Mouse (Mus musculus): ENCODE measurements around the gene Treh.

Gene Treh

DNA sequence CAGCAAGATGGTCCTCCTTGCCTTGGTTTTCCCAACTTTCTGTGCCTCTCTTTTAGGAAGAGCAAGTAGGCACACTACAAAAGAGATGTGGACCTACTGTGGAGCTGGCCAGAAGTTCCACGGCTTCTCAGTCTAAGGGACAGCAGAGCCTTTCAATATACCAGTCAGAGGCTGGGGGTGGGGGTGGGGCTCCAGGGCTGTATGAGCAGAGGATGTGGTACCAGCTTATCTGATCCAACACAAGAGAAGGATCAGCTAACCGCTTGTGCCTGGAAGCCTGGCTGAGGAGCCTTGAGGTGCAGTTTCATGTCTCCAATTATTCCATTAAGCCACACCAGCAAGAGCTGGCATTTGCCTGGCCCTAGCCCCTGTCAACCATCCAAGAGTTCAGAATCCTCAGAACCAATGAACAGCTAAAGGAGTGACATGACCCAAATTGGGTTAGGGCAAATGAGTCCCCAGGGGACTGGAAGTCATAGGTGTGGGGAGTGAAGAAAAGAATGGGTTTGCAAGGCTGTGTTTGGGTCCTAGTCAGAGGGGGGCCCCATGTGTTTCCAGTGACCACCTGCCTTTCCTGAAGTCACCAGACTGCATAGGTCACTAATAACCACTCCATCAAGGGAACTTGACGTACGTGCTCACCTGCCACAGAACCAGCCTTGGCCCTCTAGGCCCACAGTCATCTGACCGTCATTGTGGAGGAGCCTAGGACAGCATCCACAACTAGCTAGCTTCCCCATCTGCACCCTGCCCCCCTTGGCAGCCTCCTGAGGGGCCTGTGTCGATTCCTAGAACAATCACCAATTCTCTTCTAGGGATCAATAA lies 44.2 kb downstream of the Treh start:
- DNase-seq (ENCODE audit: low read depth): no peak

DNA sequence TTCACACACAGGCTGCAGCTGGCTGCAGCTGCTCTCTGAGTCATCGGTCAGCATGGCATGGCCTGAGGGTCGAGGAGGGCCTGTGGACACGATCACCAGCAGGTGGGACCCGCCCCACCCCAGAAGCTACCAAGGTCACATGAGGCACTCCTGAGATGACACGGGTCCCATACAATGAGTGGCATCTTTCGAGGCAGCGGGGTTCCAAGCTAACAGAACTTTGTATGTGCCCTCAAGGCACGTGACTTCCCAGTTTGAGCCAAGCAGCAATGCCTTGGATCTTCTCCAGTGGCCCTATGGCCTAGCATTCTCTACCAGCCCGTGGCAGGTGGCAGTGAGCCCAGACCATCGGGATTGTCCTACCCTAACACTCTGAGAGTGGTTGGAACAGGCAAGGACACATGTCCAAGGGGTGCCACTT lies 44.8 kb downstream of the Treh start:
- DNase-seq (ENCODE audit: low read depth): no peak

DNA sequence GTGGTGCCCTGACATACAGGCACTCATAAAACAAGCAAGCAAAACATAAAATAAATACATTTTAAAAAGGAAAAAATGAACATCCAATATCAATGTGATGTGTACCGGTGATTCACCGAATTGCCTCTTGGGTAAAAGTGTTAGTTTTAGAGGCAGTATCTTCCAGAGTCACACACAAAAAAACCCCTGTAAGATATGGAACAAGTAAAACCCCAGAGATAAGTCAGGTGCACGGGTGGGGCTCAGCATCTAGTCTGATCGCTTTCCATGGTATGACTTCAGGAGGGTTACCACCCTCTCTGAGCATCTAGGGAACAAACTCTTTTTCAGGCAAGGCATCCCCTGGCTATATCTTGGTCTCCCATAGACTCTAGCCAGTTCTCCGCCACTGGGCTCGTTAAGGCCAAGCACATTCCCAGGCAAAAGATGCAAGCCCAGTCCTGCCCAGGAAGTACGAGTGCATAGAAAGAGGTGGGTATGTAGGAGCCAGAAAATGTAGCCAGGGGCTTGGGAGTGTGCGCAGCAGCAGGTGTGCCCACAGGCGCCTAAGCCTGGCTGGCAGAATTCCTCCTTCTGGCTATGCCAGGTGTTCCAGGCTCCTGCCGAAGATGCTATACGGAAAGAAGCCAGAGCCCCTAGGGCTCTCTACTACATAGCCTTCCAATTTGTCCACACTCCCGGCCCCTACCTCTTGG lies 46.1 kb downstream of the Treh start:
- no peak for DNase-seq (ENCODE audit: low read depth)

DNA sequence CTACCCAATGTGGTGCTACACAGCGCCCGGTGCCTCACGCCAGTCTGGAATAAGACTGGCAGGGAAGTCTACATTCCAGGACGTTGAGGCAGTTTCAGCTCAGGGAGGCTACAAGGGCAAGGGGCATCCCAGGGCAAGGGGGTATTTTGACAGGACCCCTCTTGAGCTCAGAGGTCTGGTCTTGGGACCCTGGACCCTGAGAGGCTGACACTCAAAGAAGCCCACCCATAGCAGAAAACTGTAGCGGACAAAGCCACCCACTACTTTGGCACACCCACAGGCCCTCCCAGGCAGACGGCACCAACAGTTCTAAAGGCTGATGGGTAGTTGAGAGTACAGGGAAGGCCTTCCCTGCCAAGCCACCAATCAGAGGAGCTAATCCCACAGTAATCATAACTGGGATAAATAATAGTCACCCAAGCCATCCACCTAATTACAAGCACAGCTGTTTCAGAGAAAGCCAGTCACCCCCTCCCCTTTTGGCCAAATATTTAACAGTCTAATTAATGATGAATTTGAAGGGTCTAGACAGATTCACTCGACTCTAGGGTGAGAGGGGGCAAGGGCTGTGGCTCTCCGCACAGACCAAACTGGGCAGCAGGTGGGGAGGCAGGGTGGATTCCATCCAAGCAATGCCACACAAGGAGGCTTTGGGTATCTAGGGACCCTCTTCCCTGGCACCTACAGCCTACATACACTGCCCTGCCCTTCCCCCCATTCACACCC lies 46.8 kb downstream of the Treh start:
- DNase-seq (ENCODE audit: low read depth): no peak

DNA sequence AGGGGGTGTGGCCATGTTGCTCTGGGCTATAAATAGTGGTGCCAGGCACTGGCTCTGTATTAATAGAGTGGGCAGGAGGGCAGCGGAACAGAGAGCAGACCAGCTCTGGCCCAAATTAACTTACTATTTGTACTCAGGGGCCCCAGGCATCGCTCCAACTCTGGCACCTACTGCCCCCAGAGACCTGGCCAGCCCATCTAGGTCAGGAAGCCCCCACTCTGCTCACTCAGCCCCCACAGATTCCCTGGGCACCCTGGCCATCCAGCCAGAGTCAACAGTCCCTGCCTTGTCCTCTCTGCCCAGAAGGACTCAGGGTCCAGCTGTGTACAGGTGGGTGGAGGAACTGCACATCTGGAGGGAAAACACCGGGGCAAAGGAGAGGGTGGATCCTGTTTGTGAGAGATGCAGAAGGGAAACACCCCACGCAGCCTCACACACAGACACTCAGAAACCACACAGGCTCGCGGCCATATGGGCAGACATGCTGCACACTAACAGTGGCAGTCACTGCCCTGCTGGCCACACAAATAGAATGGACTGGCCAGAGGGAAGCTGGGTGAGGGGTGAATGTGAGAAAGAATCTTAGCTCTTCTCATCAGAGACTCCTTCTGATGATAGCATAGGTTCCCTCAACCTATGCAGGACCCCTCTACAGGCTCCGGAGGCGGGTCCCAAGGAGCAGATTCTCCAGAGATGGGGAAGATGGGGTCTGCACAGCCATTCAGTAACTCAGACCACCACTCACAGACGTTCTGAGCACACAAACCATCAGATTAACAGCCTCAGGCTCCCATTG lies 47.5 kb downstream of the Treh start:
- no peak for DNase-seq (ENCODE audit: low read depth)

DNA sequence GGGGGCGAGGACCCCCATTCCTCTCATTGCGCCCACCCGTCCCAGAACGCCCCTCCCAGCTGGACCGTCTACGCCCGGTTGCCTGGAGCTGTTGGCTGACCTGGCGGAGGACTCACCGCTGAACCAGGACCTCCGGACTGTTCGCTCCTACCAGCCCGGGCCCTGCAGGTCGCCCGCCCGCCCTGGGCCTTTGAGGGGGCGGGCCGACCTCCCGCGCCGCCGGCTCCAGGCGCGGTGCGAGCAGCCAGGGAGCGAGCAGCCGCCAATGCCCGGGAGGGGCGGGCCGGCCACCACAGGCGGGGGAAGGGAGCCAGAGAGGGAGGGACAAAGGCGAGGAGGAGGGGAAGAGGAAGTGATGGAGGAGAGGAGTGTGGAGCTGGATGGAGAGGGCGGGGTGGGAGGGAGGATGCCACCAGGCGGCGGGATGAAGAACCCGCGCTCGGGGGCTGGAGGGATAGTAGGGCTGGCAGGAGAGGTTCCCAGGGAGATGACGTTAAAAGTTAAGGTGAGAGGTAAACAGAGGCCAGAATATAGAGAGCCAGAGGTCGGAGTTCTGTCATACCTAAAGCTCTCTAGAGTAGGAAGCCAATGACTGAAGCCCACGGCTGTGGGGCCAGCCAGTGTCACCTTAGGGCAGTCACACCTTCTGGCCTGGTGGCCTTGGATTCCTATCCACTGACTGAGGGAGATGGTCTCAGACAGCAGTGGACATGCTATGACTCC lies 48.3 kb downstream of the Treh start:
- DNase-seq (ENCODE audit: low read depth): peak; percentile 65

DNA sequence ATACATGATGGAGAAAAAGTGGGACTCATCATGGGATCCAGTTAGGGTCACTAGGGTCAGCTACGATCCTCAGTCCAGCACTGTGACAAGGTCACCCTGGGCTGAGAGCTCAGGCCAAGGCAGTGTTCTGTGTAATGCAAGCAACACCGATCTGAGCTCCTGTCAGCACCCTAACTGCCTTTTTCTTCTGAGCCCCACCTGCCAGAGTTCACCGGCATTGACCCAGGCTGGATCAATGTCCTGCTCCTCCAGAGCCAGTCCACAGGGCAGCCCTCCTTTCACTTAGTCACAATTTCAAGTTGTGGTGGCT lies 48.8 kb downstream of the Treh start:
- DNase-seq (ENCODE audit: low read depth): no peak

DNA sequence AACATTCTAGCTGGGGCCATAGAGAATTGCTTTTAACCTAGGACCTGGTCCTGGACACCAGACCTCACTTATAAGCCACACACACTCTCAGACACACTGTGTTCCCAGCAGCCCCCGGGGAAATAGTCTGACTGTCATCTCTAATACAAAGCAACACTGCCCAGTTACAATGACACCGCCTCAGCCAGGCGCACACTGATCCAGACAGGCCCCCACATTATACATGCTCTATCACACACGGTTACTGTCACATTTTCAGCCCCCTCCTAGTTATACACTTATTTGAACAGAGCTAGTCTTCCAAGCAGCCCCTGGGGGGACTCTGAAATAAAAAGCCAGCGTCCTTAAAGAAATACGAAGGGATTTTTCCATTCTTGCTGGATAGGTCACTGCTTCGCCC lies 49.5 kb downstream of the Treh start:
- no peak for DNase-seq (ENCODE audit: low read depth)

DNA sequence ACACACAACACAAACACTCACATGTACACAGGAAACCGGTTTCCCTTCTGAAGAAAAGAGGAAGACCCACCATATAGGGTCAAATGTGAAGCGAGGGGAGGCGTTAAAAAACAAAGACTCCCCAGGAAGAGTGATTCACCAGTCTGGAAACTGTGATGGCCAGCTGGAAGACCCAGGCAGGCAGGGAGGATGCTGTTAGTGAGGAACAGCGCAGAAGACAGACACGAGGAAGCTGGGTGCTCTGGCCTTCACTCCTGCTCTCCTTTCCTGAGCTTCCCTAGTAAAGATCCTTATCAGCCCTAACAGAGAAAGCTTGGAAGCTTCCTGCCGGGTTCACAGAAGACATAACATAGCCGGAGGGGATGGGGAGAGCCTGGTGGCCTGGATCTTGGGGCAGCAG lies 50.0 kb downstream of the Treh start:
- DNase-seq (ENCODE audit: low read depth): no peak

DNA sequence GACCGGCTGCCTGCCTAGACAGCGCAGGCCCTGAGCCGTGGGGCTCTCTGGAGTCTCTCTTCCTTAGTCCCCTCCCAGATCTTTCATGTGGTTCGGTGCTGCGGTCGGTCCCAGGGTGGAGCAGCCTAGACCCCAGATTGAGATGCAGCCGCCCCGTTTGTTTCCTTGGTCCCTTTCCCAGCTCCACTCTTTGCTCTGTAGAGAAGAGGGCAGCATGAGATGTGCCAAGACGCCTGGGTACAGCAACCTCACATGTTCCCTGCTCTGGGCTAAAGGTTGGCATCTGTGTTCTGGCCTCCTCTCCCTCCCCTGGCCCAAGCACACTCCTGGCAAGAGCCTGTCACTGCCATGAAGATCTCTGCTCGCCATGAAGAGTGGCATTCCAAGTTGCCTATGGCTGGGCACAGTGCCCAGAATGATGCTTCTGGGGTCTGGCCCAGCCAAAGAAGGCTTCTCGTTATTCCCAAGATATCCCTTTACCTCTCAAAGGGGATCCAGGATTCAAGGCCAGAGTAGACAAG lies 50.5 kb downstream of the Treh start:
- no peak for DNase-seq (ENCODE audit: low read depth)

DNA sequence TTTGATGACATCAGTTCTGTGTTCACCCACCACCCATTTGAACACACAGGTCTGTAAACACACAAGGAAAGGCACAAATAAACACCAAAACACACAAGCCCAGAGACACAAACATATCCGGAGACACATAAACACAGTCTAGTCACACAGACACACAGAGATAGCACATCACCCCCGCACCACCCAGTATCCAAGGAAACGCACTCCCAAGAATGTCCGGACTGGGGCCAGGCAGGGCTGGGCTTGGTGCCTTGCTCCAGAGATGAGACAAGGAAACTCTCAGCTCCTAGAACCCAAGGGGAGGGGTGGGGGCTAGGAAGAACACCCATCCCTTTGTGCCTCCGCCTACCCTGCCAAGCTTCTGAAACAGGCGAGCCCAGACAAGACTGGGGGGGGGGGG lies 51.2 kb downstream of the Treh start:
- DNase-seq (ENCODE audit: low read depth): no peak

DNA sequence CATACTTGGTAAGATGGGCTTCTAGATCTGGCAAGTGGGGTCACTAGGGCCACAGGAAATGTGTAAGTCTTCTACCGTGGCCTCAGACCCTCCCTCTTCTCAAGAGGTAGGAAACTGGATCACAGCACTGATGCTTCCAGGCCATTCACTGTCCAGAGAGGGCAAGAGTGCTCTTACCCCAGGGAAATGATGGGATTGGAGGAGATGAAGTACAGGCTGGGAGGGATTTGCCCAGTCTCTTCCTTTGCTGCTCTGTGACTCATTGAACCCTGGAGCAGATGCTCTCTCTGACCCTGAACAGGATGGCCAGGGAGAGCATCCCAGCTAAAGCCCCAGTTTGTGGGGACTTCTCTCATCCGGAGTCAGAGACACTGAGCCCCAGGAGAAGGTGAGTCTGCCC lies 51.6 kb downstream of the Treh start:
- DNase-seq (ENCODE audit: low read depth): no peak

DNA sequence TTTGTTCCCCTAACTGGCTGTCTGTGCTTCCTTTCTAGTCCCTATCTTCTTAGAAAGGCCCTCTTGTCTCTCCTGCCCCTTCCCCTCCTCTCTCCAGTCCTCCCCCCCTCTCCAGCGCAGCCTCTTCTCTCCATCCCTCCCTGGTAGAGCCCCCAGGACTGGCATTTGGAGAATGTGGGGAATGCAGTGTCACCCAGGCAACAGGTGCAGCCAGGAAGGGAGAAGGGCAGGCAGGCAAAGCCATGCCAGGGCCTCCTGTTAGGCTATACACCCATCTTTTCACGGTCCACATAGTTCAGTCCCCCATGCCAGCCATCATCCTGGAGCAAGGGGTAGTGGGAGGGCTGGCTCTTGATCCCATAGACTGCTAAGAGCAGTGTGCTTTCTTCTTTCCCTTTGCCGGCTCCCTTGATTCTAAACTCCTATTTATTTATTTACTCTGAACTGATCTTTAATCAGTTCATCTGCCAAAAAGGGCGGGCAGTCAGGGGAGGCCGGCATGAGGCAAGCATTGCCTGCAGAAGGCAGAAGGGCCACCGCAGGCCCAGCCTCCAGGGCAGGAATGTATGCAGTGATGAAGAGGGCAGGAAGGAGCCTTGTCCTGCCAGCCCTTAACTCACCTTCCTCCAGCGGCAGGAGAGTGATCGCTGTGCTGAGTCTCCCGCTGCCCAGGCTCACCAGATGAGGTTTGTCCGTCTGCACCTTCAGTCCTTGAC lies 53.6 kb downstream of the Treh start:
- no peak for DNase-seq (ENCODE audit: low read depth)

DNA sequence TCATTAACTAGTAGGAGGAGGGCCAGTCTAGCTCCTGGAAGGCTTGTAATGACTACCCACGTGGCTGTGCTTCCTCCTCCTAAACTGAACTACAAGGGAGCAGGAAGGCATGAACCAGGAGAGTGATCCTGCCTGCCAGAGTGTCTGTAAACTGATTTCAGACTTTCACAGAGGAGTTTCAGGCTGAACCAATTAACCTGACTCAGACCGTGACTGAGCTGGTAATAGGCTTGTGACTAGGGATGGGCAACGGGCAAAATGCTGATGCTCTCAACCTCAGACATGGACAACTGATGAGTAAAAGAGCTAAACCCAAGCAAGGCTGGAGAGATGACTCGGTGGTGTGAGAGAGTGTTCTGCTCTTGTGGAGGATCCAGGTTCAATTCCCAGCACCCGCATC lies 54.4 kb downstream of the Treh start:
- no peak for DNase-seq (ENCODE audit: low read depth)

DNA sequence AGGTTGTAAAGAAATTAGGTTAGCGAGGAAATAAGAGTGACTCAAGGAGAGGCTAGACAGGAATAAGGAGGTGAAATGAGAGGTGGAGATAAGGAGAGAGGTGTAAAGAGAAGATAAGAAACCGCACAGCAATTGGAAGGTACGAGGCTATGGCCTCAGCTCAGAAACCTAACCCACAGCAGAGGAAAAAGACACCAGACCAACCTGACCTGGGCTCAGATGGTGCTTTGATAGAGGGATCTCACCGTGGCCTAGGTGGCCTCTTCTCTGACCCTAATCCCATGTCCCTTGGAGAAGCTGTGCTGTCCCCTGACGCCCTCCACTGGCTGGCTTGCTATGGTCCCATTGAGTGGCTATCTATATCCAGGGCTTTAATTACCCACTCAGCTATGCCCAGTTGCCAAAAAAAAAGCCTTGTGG lies 59.1 kb downstream of the Treh start:
- DNase-seq (ENCODE audit: low read depth): no peak

DNA sequence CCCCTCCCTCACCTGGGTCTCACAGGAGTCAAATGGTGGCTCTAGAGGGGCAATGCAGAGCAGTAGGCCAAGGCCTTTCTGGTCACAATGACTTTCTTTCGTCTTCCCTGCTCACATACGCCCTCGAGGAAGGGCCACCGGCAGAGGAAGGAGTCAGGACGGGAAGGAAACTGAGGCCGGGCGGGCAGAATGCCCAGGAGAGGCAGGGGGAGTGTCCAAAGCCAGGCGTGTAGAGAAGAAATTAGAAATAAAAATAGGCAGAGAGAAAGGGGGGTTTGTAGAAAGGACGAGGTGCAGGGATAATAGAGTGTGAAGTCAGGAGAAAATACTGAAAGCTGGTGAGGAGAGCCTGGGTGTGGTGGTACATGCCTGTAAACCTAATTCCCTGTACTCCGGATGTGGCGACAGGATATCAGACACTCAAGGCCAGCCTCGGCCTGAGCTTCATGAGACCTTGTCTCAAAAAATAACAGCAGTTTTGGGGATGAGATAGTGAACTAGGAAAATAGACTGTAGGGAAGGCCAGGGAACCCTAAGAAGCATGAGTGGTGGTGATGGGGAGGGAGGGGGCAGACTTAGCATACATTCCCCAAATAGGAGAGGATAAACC lies 60.0 kb downstream of the Treh start:
- DNase-seq (ENCODE audit: low read depth): no peak

DNA sequence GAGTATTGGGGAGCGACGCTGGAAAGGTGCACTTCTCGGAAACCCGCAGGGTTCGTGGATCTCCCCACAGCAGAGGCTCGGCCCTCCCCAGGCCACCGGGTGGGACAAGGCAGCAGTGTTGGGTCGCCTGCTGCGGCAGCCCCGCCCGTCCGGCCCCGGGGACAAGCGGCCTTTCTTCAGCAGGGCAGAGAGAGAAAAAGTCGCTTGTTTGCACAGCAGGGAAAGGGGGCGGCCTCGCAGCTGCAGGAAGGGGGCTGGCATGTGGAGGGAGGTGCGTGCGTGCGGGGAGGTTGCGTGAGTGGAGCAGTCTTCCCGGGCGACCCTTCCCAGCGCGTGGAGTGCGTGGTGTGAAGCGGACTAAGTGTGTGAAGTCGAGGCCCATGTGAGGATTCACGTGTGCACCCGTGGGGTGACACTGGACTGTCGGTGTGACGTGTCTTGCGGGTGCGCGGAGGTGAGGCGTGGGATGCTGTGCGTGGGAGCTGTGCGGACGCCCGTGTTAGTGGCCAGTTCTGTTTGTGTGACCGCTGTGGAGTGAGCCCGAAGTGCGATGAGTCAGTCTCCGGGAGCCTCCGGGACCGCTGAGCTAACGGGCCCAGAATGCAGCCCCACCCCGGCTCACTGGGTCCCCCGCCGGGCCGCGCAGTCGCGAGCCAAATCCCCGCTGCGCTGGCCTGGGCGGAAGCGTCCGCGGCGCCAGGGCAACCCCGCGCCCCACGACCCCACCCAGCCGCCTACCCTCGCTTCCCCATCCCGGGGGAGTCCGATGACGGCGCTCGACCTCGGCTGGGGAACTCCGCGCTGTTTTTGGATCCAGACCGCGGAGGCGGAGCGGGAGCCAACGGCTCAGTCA lies 60.9 kb downstream of the Treh start:
- DNase-seq (ENCODE audit: low read depth): no peak

DNA sequence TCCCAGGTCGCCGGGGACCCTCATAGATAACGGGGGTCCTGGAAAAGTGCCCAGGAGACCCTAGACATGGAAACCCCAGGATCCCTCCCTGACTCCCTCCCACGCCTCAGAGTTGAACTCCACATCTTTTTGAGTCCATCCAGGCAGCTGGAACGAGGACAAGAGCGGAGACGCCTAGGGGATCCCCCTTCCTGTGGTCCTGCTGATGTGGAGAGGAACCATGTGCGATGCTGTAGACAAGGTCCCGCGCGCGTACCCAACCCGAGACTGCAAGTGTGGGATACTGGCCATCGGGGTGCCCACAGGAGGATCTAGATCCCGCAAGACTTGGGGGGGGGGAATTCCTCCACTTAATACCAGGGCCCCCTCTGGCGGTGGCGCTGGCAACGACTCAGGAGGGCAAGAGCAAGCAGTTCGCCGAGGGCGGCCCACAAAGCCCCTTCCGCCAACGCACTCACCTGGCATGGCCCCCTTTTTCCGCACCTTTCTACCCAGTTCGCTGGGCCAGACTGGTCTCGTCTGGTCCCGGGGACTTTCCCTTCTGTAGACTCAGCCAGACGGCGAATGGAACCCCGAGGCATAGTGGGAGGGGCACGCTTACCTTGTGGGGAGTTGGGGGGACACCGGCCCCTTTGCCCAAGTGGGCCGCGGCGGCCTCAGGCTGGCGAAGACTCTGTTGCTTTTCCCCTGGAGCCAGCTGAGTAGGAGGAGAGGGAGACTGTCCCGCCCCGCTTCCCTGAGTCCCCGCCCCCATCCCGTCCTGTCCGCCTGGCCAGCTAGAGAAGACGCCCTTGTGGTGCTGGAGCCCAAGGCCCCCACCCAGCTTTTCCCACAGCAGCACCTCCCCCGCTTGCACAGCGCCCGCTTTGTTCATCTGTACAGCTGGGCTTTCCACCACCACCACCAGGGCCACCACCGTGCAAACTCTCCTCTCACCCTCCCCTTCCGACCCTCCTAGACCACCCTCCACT lies 61.8 kb downstream of the Treh start, which contains the start of gene Phldb1:
Gene Phldb1 (minus strand): TSS at position 675 of the 971 bp plus-strand sequence.
- no peak for DNase-seq (ENCODE audit: low read depth)
